Mouse (Mus musculus) spleen, postnatal 14 days (tissue): ENCODE data around the gene Dclk2.

ENCODE experiments used
- DNase-seq, 2 experiments: peaks; one replicate each; pipeline ENCODE4 v3.0.0; 2021 to 2022; ENCODE audit warnings: low spot score in 2 of 2

Gene Dclk2

GRCm38 (mm10) chr3:86844804-86845481 is 75.7 kb downstream of the Dclk2 start:
- no peak for DNase-seq

- DNase-seq: no peak
Observed at GRCm38 (mm10) chr3:86842461-86842860, 78.2 kb downstream of the Dclk2 start.

- no peak for DNase-seq
Observed at GRCm38 (mm10) chr3:86839606-86840005, 81.0 kb downstream of the Dclk2 start.

- DNase-seq: no peak
Observed at GRCm38 (mm10) chr3:86837386-86837785, 83.3 kb downstream of the Dclk2 start.

- no peak for DNase-seq
Observed at GRCm38 (mm10) chr3:86835180-86835579, 85.5 kb downstream of the Dclk2 start.

- no peak for DNase-seq
Observed at GRCm38 (mm10) chr3:86834341-86834740, 86.3 kb downstream of the Dclk2 start.

- DNase-seq: no peak
Observed at GRCm38 (mm10) chr3:86832591-86833267, 87.9 kb downstream of the Dclk2 start.

GRCm38 (mm10) chr3:86832115-86832514 is 88.5 kb downstream of the Dclk2 start:
- DNase-seq: no peak

- DNase-seq: no peak
Observed at GRCm38 (mm10) chr3:86827506-86827905, 93.1 kb downstream of the Dclk2 start.

GRCm38 (mm10) chr3:86821383-86821782 is 99.3 kb downstream of the Dclk2 start:
- no peak for DNase-seq

GRCm38 (mm10) chr3:86820344-86820743 is 100.3 kb downstream of the Dclk2 start:
- DNase-seq: no peak

GRCm38 (mm10) chr3:86819372-86819771 is 101.3 kb downstream of the Dclk2 start:
- DNase-seq: no peak

- DNase-seq: no peak
Observed at GRCm38 (mm10) chr3:86818001-86818585, 102.6 kb downstream of the Dclk2 start.

- DNase-seq: peak; percentile 49 to 70
Observed at GRCm38 (mm10) chr3:86812689-86813088, 108.0 kb downstream of the Dclk2 start.

GRCm38 (mm10) chr3:86810908-86811307 is 109.7 kb downstream of the Dclk2 start:
- DNase-seq: no peak

- no peak for DNase-seq
Observed at GRCm38 (mm10) chr3:86809646-86810045, 111.0 kb downstream of the Dclk2 start.

GRCm38 (mm10) chr3:86809199-86809598 is 111.5 kb downstream of the Dclk2 start:
- DNase-seq: no peak

- DNase-seq: peak in 1 of 2 experiments; percentile 24
Observed at GRCm38 (mm10) chr3:86807750-86808467, 112.7 kb downstream of the Dclk2 start.

GRCm38 (mm10) chr3:86806834-86807233 is 113.8 kb downstream of the Dclk2 start:
- DNase-seq: no peak

GRCm38 (mm10) chr3:86804265-86804664 is 116.4 kb downstream of the Dclk2 start:
- no peak for DNase-seq

GRCm38 (mm10) chr3:86802825-86803224 is 117.8 kb downstream of the Dclk2 start:
- no peak for DNase-seq

GRCm38 (mm10) chr3:86800841-86801240 is 119.8 kb downstream of the Dclk2 start:
- no peak for DNase-seq
